Mouse (Mus musculus) G1E (cell line): ENCODE measurements around the gene Rcan2.

Source experiments
- CTCF ChIP-seq: IDR thresholded peaks from 2 replicates; pipeline ENCODE4 v1.5.1; 2012; ENCODE audit warnings: low read depth, low read length, inconsistent platforms, mixed read lengths
- GATA1 ChIP-seq: IDR thresholded peaks from 2 replicates; pipeline ENCODE4 v1.6.1; 2012; ENCODE audit warnings: borderline replicate concordance, low read length, inconsistent platforms, mixed read lengths
- TAL1 ChIP-seq: conservative IDR thresholded peaks from 2 replicates; pipeline ENCODE4 v1.6.1; 2012; ENCODE audit warnings: low read depth, low read length, inconsistent platforms, mixed read lengths

GRCm38 (mm10) chr17:43883016-43883415 is 81.9 kb downstream of the Rcan2 start:
- TF ChIP-seq CTCF (no peak), TAL1 (no peak), GATA1 (no peak)
